Mouse (Mus musculus): ENCODE measurements at regions not wholly inside any gene's neighbourhood (a gene's known extent, or its start where the extent isn't known, plus 50 kb on each side); places are given as distances from the start of the nearest gene placed in this dataset.

DNA sequence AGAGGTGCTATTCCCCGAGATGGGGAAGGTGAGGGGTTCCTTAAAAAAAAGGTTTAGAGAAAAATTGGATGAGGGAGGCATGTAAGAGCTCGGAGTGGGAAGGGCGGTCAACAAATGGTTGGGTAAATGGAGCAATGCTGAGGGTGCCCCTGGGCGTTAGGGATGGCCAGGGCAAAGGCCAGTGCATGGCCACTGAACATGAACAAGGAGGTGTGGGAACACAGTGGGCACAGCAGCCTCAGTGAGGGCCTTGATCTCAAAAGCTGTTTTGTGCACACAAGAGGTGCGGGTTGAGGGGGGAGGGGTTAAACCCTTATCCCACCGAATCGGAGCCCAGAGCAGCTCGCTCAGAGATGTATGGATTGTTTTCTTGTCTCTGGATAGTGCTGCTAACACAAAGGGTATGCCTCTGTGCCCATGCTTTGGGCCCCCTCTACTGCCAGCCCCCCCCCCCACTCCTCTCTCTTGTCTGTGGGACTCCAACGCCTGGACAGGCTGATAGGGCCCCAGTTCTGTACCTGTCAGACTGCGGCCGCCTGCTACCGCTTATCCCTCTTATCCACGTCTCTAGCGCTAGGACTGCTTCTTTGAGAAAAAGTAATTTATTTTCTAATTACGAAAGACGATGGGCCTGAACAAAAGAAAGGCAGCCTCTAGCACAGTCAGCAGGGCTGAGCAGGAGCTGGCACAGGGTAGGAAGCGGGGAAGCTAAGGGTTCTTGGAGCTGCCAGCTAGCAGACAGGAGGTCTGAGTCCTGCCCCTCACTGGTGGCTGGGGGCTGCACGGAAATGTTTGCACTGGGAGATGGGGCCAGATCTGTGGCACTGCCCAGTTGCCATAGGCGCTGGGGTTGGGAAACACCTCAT is 63.5 kb downstream of the Tpra1 start:
- TF ChIP-seq CTCF (IDR thresholded peaks at IDR 0.05; ENCODE audit: extremely low read depth, insufficient read depth, insufficient read length, insufficient replicate concordance) (no peak), POLR2A (IDR thresholded peaks at IDR 0.05; ENCODE audit: low read depth, low read length) (no peak)

Measured in spleen, adult 2 months (tissue).